Mouse (Mus musculus) ZHBTc4 (cell line): ENCODE data around the gene Tas2r119.
"Not testable (repeated sequence)": the region's sequence is repeated elsewhere in the genome, so short reads cannot be mapped to it uniquely, and the experiment has no call there.

ENCODE experiments used
- DNase-seq: peaks from one replicate; pipeline ENCODE4 v3.0.0-alpha.2; 2011; ENCODE audit warnings: low read depth, low spot score

The Tas2r119 gene

DNA sequence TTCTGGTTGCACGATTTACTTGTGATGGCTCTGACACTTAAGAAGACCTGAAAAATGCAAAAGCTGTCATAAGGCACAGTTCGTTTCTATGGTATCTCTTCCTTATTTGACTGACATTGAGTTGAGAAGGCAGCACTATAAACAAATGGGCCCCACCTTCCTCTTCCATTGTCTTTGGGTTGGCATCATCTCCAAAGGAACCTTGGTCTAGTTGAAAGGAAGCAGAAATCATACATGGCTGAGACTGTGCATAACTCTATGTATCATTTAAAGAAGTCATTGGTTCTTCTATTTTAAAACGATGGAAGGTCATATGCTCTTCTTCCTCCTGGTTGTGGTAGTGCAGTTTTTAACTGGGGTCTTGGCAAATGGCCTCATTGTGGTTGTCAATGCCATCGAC, at the start of gene Tas2r119:
TSS of gene Tas2r119 (plus strand) at position 301 of the 400 bp plus-strand sequence.
- DNase-seq = no peak

DNA sequence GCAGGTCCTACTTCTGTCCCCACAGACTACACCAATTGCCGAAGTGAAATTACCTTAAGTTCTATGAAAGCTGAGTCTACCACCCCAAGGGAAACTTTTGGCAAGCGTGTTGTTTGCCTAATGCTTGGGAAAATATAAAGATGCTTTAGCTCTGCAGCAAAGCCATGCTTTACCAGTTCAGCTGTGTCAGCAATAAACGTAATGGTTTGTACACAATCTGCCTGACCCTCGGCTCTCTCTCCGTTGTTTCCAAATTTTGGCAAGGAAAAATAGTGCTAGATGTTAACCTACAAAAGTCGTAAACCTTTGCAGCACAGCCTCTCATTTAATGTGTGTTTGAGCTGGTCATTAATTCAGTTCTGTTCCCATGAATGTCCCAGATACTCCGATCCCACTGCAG, 44.8 kb upstream of the Tas2r119 start:
- DNase-seq = no peak

DNA sequence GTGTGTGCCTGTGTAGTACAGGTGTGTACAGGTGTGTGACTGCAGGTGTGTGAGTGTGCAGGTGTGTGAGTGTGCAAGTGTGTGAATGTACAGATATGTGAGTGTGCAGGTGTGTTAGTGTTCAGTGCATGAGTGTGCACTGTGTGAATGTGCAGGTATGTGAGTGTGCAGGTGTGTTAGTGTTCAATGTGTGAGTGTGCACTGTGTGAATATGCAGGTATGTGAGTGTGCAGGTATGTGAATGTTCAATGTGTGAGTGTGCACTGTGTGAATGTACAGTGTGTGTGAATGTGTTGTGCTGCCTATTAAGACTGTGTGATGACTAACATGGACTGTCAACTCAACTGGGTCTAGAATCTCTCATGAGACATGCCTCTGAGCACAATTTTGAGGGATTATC, 35.4 kb upstream of the Tas2r119 start:
- DNase-seq = no peak

DNA sequence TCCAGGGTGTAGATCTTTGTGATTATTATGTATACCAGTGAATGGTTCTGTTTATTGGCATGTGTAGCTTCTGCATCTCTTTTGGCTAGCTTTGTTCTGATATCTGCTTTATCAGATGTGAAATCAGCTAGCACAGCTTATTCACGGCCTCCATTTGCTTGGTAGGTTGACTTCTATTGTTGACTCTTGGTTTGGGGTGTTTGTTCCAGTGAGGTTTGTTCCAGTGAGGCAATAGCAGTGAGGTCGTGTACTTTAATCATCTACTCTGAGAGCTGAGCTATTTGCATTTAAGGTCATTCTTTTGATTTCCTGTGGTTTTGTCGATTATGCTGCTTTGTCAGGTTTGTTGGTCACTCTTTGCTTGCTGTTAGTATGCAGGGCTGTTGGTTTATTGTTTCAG, 32.8 kb upstream of the Tas2r119 start:
- DNase-seq = peak; percentile 2

DNA sequence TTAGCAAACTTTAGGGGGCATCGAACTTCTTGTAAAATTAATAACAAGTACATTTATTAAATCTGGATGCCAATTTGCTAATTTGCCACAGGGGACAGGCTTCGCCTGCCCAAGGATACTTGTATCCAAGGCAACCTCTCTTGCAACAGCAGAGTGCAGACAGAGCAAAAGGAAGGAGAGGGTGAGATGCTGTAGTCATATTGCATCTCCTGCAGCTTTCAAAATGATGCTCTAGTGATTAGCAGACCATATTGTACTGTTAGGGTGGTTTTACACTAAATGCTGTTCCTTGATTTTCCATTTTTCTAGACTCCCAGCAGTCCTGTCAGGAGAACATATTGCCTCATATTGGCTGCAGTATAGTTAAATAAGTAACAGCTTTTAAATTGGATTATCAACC, 23.7 kb upstream of the Tas2r119 start:
- no peak for DNase-seq

DNA sequence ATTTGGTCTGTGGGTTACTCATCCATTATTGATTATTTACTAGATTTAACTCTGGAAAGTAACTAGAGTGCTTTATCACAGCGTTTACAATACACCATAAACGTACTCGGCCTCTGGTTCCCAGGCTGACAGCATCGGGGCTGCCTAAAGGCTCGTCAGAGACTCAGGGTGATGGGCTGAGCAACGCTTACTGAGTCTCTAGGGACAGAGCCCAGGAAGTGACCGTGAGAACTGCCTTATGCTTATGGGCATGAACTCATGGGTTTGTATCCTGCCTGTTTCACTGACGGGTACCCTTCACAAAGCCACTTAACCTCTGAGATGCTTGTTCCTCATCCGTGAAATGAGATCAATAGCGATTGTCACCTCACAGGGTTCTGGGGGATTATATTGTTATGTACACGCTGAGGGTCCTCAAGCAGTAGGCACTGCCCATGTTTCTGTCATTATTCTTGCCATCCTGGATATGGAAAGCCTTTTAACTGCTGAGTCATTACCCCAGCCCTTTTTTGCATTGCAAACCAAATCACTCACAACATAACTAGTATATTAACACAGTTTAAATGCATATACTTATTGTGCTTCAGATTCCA, 23.1 kb upstream of the Tas2r119 start:
- peak; percentile 4 for DNase-seq

DNA sequence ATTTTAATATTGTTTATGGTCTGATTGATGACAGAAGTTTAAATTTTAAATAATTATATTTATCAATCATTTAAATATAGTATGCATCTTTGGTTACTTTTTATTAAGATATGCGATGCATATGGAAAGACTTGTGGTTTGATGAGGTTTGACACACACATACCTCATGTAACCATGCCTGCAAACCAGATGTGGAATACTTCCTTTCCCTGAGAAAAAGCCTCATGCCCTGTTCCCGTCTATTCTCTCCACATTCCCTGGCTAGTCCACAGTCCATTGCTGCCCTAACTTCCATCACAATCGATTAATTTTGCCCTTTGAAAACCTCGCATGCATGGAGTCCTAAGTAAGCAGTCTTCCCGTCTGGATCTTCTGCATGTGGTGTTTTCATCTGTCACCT, 21.0 kb upstream of the Tas2r119 start:
- DNase-seq = no peak

DNA sequence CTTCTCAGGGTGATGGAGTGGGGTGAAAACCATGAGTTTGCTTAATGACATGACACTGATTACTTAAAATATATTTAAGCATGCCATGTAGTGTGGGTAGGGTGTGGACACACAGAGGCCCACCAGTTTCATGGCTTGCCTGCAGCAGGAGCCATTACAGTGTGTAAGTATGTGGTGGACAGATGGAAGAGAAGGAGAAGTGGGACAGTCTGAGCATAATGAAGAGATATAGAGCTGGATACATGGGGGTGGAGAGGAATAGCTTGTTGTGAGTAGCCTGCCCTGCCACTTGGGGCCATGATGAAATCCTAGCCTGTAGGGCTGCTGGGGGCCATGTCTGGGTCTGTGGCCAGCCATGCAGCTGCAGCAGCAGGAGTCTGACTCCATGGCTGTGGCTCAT, 16.8 kb upstream of the Tas2r119 start:
- DNase-seq = no peak

DNA sequence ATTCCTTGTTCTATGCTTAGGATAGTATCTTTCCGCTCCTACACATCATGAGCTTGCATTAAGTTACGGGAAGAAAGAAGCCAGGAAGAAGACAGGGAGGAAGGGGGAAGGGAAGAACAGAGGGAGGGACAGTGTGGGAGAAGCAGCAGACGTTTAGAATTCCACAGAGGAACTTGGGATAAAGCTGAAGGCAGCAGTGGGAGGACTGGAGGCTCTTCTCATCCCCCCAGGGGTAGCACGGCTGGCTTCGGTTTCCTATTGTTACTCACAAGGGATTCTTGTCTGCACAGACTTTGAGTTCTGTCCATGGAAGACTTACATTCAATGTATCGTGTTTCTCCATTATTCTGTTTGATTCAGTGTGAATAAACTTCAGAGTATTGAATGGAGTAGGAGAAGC, 5.3 kb upstream of the Tas2r119 start:
- DNase-seq = no peak

DNA sequence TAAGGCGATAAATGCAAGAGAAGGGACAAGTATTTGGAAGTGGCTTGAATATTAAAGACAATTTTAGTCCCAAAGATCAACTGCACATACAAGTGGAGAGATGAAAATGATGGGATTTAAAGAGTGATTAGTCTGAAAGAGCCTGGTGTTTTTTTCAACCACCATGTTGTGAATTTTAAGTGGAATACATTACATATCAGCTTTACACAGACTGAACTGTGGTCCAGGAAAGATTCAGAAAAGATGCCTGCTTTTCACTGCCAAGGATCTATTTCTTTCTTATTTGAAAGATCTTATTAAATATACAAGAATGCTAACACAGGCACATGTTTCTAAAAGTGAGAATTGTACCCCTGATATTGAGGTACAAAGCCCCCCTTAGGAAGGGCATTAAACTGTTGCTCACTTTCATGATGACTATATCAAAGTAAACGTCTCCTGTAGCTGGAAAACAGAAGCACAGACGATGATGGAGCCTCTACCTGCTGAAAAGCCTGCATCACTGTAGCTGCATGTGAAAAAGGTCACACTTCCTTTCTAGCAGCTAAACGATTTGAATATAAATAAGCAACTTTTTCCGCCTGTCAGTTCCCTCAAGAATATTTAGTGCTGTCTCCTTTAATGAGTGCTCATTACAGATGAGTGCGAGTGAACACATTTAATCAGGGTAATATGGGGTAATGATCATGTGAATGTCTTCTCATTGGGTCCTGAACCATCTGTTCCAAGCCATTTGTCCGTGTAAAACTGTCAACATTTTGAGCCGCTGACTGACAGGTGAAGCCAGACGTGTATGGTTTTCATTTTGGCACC, 4.7 kb upstream of the Tas2r119 start:
- DNase-seq = no peak

DNA sequence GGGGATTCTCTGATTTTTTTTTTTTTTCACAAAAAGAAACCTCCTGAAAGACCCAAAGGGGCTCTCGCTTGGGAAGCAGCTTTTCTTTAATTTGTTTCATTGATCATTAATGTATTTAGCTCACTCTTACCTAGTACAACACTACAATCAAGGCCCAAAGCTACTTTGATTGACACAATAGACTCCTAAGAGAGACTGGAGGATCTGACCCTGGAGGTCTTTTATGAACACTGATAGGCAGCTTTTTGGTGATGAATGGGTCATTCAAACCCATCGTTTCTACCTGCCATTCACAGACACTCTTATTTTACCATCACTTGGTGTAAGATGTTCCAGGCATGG, 4.1 kb upstream of the Tas2r119 start:
- DNase-seq = no peak

DNA sequence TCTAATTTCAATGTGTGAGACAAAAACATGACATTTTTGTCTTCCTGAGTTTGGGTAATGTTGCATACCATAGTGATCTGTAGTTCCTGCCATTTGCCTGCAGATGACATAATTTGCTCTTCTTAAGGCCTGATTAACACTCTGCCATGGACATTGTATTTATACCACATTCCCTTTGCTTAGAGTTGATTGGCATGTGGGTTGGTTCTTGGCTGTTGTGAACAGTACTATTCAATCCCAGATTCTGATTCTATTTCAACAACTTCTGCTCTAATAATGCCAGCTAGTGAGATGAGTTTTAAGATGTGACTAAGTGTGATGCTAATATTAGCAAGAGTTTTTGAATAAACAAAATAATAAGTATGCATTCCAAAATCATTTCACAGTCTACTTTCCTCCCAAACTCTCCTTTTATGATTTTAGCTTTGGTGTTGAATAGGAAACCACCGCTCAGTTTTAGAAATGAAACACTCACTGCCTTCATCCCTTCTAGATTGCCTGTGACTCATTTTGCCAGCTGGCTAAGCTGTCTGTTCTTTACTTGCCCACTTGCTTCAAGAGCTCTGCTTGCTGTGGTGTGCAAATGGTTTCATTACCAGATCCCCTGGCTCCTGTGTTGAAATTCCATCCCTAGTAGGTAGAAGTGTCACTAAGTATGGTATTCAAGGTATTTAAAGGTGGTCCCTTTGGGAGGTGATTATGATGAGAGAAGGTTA, 3.1 kb downstream of the Tas2r119 start:
- no peak for DNase-seq

DNA sequence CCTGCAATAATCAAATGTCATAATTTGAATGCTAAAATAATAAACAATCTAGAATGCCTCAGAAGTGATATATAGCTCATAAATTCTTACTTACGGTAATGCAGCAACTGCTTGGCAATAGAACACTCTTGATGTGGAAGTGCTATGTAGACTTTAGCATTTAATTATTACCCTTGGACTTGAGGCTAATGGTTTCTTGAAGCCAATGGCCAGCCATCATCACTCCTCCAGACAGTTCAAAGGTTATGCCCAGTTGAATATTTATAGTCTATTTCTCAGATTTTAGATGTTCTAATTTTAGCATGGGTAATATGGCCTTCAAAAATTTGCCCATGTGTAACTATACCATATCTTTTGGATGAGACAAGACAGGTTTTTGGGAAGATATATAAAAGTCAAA, 4.9 kb downstream of the Tas2r119 start:
- DNase-seq = no peak

DNA sequence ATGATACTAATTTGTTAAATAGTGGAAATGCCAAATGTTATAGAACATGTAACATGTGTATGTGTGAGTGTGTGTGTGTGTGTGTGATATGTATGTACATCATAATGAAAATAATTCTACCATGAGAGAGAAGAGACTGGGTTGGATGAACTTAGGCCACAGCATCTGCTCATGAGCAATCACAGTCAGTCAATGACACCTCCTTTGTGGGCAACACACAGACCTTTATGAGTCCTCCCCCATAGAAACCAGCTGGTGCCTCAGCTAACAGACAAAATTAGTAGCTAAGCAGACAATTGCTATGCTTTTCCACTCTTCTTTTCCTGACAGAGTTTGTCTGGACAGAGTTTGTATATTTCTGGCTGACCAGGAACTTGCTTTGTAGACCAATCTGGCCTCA, 7.9 kb downstream of the Tas2r119 start:
- DNase-seq = no peak

DNA sequence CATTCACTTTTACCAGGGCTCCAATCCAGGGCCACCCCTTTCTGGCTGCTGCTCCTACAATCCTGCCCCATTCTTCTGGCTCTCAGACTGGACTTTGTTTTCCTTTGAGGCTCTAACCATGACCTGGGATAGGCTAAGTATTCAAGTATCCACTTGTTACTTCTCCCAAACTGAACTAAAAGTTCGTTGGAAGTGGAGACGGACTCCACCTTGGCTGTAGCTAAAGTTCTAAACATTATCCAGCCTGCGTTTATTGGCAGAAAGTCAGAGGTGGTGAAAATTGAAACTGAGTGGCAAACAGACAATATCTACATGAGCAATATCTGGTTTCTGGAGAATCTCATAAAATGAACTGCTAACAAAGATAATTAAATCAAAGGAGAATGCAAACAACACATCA, 12.8 kb downstream of the Tas2r119 start:
- DNase-seq = no peak

DNA sequence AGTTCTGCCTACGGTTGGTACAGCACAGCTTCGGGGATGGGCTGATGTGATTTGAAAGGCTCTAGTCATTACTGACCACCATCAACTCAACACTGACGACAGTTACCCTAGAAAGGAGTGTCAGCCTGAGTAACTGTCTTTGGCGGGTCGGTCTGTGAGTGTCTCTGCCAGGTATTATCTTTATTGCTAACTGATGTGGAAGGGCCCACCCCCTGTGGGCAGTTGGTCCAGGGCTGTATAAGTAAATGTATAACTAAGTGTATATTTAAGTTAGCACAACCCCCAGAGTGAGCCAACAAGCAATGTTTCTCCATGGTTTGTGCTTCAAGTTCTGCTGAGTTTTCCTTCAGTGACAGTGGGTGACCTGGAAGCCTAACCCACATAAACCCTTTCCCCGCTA, 13.3 kb downstream of the Tas2r119 start:
- no peak for DNase-seq

DNA sequence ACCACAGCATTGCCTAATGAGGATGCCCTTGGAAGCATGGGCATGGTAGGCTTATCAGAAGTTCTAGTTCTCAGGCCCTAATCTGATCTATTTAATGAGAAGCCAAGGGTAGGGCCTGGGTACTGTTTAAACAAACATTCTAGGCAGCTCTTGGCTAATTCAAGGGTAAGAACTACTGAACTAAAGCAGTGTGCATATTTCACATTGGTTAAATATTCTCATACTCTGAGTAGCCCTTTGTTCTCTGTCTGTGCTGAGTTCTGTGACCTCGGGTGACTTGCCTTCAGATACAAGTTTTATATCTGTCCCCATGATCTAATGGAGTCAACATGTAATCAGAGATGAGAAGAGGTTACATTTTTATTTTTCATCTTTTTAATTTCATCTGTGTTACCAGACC, 15.9 kb downstream of the Tas2r119 start:
- DNase-seq = no peak

DNA sequence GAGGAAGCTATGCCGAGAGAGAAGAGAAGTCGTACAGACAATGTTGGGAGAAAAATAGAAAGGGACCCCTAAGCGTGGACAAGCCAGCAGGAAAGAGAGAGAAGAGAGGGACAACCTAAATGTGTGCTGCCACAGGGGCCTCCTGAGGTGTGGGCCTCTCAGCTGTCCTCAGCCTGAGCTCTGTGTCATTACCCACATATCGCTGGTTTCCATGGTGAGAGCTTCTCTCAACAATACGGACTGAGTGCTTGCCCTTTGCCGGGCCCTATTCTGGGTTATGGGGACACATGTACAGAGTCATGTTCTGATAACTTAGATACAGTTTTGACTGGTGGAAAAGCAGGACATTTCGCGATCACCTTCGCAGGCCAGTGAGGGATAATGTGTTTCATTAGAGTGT, 21.0 kb downstream of the Tas2r119 start:
- no peak for DNase-seq

DNA sequence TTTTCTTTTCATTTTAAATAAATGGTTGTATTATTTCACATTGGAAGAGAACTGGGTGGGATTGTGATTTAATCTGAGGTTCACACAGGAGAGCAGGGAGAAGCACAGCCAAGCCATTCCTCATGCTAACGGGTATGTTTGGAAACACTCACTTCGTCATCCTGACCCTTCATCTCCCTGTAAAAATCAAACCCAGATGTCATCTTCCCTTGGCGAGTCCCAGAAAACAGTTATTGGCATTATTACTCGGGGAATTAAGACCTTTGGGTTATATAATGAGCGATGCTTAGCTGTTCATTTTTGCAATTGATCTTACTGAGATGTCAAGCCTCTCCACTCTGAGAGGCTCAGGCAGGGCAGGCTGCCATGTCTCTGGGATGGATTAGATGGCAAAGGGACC, 21.5 kb downstream of the Tas2r119 start:
- DNase-seq = no peak

DNA sequence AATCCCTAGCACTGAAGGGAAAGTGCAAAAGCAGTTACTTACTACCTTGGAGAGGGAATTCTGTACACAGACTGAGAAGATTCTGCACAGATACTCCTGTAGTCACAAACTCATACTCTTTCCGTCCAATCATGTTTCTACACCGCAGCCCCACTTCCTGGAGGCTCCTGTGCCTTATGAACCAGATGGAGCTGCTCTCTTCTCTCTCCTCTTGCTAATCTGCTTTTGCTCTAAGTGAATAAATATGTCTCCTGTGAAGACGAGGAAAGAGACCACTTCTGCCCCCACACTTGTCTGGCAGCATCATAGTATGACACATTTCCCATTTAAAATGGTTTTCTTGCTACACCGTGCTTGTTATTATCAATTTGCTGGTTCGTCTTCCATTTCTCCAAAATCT, 26.2 kb downstream of the Tas2r119 start:
- no peak for DNase-seq

DNA sequence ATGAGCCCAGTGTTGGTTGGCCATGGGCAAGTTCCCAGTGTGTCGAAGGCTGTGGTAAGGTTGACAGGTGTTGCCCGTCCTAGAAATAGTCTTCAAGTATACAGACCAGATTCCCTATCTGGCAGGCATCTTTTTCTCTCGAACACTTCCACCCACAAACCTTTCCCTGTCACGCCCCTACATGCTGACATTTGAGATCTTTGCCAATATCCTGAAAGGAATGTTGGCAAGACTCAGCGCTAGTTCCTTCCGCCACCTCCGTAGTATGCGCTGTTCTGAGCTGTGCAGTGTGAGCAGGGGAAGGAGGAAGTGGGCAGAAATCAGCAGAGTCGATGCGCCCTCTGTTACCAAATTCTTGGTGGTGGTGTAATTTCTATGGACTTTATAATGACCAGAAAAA, 27.8 kb downstream of the Tas2r119 start:
- DNase-seq = no peak

DNA sequence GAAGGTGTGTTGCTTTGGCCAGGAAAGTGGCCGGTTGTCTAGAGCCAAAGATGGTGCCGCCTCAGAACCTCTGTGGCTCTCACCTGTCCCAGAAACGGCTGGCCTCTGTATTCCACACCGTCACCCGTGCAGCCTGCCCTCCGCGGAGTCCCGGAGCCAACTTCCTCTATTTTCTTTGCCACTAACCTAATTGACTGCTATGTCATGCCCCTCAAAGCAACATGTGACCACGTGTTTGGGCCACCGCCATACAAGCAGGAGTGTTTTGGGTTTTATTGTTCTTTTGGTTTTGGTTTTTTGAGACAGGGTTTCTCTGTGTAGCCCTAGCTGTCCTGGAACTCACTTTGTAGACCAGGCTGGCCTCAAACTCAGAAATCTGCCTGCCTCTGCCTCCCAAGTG, 37.6 kb downstream of the Tas2r119 start:
- not testable (repeated sequence) for DNase-seq

DNA sequence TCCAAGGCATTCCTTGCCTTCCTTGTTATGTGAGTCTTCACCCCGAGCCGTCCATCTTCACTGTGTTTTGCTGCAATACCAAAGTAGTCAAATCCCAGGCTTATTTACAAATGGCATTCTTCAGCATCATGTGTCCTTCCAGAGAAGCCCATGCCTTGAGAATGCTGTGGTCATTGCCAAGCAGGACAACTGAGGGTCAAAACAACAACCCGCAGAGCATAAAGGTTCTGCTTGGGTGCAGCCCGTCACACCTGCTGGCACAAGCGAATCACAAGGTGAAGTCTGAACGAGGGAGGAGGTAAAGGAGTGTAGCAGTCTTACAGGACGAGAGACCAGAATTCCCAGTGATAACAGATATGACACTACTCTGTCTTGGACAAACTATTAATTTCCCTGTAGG, 45.9 kb downstream of the Tas2r119 start:
- DNase-seq = no peak
